Mouse (Mus musculus) CH12.LX (cell line): ENCODE data around the gene March7. TPM values are rescaled to one million over a fixed set of nuclear protein-coding genes. Genes with fewer than 3 reads are reported as not detected.

ENCODE experiments used
- DNase-seq: peaks from one replicate; pipeline ENCODE4 v3.0.0-alpha.2; 2013; ENCODE audit errors: extremely low read depth
- H3K27ac ChIP-seq: 2 replicates; pipeline ENCODE4 v1.5.1; 2012; ENCODE audit warnings: low read depth, mild to moderate bottlenecking, control low read depth, moderate library complexity; ENCODE audit not compliant: insufficient read depth
- H3K27me3 ChIP-seq: replicated peaks from 2 replicates; pipeline ENCODE3; 2012; ENCODE audit warnings: inconsistent platforms
- H3K36me3 ChIP-seq, 2 experiments: replicated peaks in 1 of 2; 2 replicates each; pipeline versions ENCODE3 to v1.6.1; 2012; ENCODE audit warnings: inconsistent platforms in 1 of 2, low read length in 1 of 2, mild to moderate bottlenecking in 1 of 2, mixed read lengths in 1 of 2, moderate library complexity in 1 of 2; ENCODE audit not compliant: control insufficient read depth in 1 of 2, insufficient read depth in 1 of 2
- H3K4me1 ChIP-seq, 2 experiments: 2 replicates each; pipeline ENCODE4 v1.6.1; 2012; ENCODE audit warnings: inconsistent platforms in 1 of 2, moderate library complexity in 1 of 2; ENCODE audit not compliant: insufficient read depth in 2 of 2, control insufficient read depth in 1 of 2
- H3K4me2 ChIP-seq: 2 replicates; pipeline ENCODE4 v1.6.1; 2012; ENCODE audit warnings: low read depth, mild to moderate bottlenecking, control low read depth; ENCODE audit not compliant: poor library complexity, insufficient read depth, severe bottlenecking
- H3K4me3 ChIP-seq, 3 experiments: fragments of 150-350 bp in 1 of 3; sonication (generic) in 1 of 3; replicated peaks in 1 of 3; 2 replicates each; pipeline versions ENCODE3 to v1.5.1; 2011 to 2012; ENCODE audit warnings: low read depth in 2 of 3, low read length in 2 of 3, mild to moderate bottlenecking in 2 of 3, moderate library complexity in 2 of 3, control low read depth in 1 of 3, improper control_type of control experiment in 1 of 3, inconsistent platforms in 1 of 3, mixed read lengths in 1 of 3; ENCODE audit not compliant: poor library complexity in 1 of 3
- H3K79me2 ChIP-seq: replicated peaks from 2 replicates; pipeline ENCODE4 v1.6.1; 2012; ENCODE audit warnings: mild to moderate bottlenecking, moderate library complexity; ENCODE audit not compliant: control insufficient read depth, poor library complexity, insufficient read depth, severe bottlenecking; ENCODE audit errors: extremely low read depth
- H3K9ac ChIP-seq: 2 replicates; pipeline ENCODE4 v1.6.1; 2012; ENCODE audit warnings: low read depth, mild to moderate bottlenecking, control low read depth, moderate library complexity; ENCODE audit not compliant: insufficient read depth
- H3K9me3 ChIP-seq: replicated peaks from 2 replicates; pipeline ENCODE3; 2012; ENCODE audit warnings: low read length, inconsistent platforms, mixed read lengths
- BHLHE40 ChIP-seq: IDR thresholded peaks from 2 replicates; pipeline ENCODE4 v1.6.1; 2011; ENCODE audit warnings: mild to moderate bottlenecking, low read depth, low read length, improper control_type of control experiment
- CHD2 ChIP-seq: IDR thresholded peaks from 2 replicates; pipeline ENCODE4 v1.6.1; 2011; ENCODE audit warnings: low read length, improper control_type of control experiment
- CTCF ChIP-seq, 2 experiments: IDR thresholded peaks in 1 of 2; conservative IDR thresholded peaks in 1 of 2; 2 replicates each; pipeline ENCODE4 v1.5.1; 2011 to 2012; ENCODE audit warnings: low read depth in 2 of 2, low read length in 2 of 2, improper control_type of control experiment in 1 of 2, inconsistent platforms in 1 of 2, mild to moderate bottlenecking in 1 of 2, moderate library complexity in 1 of 2
- E2F4 ChIP-seq: IDR thresholded peaks from 2 replicates; pipeline ENCODE4 v1.6.1; 2011; ENCODE audit warnings: low read depth, low read length, improper control_type of control experiment; ENCODE audit not compliant: insufficient replicate concordance
- ELF1 ChIP-seq: IDR thresholded peaks from 2 replicates; pipeline ENCODE4 v1.6.1; 2014; ENCODE audit warnings: low read depth, mild to moderate bottlenecking, inconsistent platforms, low read length, improper control_type of control experiment
- ETS1 ChIP-seq: conservative IDR thresholded peaks from 2 replicates; pipeline ENCODE4 v1.6.1; 2012; ENCODE audit warnings: low read depth, mild to moderate bottlenecking, inconsistent platforms, low read length, improper control_type of control experiment, moderate library complexity
- GABPA ChIP-seq: IDR thresholded peaks from 2 replicates; pipeline ENCODE4 v1.6.1; 2012; ENCODE audit warnings: low read depth, low read length, improper control_type of control experiment, inconsistent platforms; ENCODE audit not compliant: insufficient replicate concordance
- HCFC1 ChIP-seq: IDR thresholded peaks from 2 replicates; pipeline ENCODE4 v1.6.1; 2012; ENCODE audit warnings: low read depth, mild to moderate bottlenecking, inconsistent platforms, low read length, improper control_type of control experiment
- IRF4 ChIP-seq: IDR thresholded peaks from 2 replicates; pipeline ENCODE4 v1.6.1; 2014; ENCODE audit warnings: low read depth, mild to moderate bottlenecking, inconsistent platforms, low read length, improper control_type of control experiment
- KAT2A ChIP-seq: IDR thresholded peaks from 2 replicates; pipeline ENCODE4 v1.6.1; 2012; ENCODE audit warnings: low read length, improper control_type of control experiment, inconsistent platforms; ENCODE audit not compliant: insufficient replicate concordance
- MAFK ChIP-seq: IDR thresholded peaks from 2 replicates; pipeline ENCODE4 v1.6.1; 2011; ENCODE audit warnings: low read length, improper control_type of control experiment; ENCODE audit not compliant: insufficient replicate concordance
- MAX ChIP-seq: IDR thresholded peaks from 2 replicates; pipeline ENCODE4 v1.6.1; 2011; ENCODE audit warnings: low read length, improper control_type of control experiment
- MAZ ChIP-seq: IDR thresholded peaks from 2 replicates; pipeline ENCODE4 v1.6.1; 2012; ENCODE audit warnings: low read depth, mild to moderate bottlenecking, inconsistent platforms, low read length, improper control_type of control experiment, moderate library complexity
- MEF2A ChIP-seq: IDR thresholded peaks from 2 replicates; pipeline ENCODE4 v1.6.1; 2014; ENCODE audit warnings: low read depth, mild to moderate bottlenecking, inconsistent platforms, low read length, improper control_type of control experiment, borderline replicate concordance
- MXI1 ChIP-seq: IDR thresholded peaks from 2 replicates; pipeline ENCODE4 v1.6.1; 2011; ENCODE audit warnings: mild to moderate bottlenecking, low read depth, low read length, improper control_type of control experiment
- MYC ChIP-seq: IDR thresholded peaks from 2 replicates; pipeline ENCODE4 v1.6.1; 2011; ENCODE audit warnings: low read depth, mild to moderate bottlenecking, improper control_type of control experiment, low read length
- POLR2A ChIP-seq: IDR thresholded peaks from 2 replicates; pipeline ENCODE4 v1.6.1; 2011; ENCODE audit warnings: low read depth, mild to moderate bottlenecking, improper control_type of control experiment, low read length
- POLR2AphosphoS2 ChIP-seq: IDR thresholded peaks from 2 replicates; pipeline ENCODE4 v1.6.1; 2011; ENCODE audit warnings: low read depth, low read length, improper control_type of control experiment
- RCOR1 ChIP-seq: conservative IDR thresholded peaks from 2 replicates; pipeline ENCODE4 v1.6.1; 2012; ENCODE audit warnings: low read depth, mild to moderate bottlenecking, inconsistent platforms, low read length, improper control_type of control experiment
- SMC3 ChIP-seq: IDR thresholded peaks from 2 replicates; pipeline ENCODE4 v1.6.1; 2011; ENCODE audit warnings: low read depth, low read length, improper control_type of control experiment
- UBTF ChIP-seq: IDR thresholded peaks from 2 replicates; pipeline ENCODE4 v1.6.1; 2012; ENCODE audit warnings: low read depth, mild to moderate bottlenecking, inconsistent platforms, low read length, improper control_type of control experiment, moderate library complexity
- USF1 ChIP-seq: IDR thresholded peaks from 2 replicates; pipeline ENCODE4 v1.6.1; 2014; ENCODE audit warnings: low read depth, mild to moderate bottlenecking, inconsistent platforms, low read length, improper control_type of control experiment
- ZC3H11A ChIP-seq: IDR thresholded peaks from 2 replicates; pipeline ENCODE4 v1.6.1; 2012; ENCODE audit warnings: low read depth, mild to moderate bottlenecking, inconsistent platforms, low read length, improper control_type of control experiment
- ZMIZ1 ChIP-seq: IDR thresholded peaks from 2 replicates; pipeline ENCODE4 v1.6.1; 2012; ENCODE audit warnings: low read depth, mild to moderate bottlenecking, inconsistent platforms, low read length, improper control_type of control experiment
- ZNF384 ChIP-seq: IDR thresholded peaks from 2 replicates; pipeline ENCODE4 v1.6.1; 2012; ENCODE audit warnings: low read depth, low read length, improper control_type of control experiment, inconsistent platforms
- dilution Hi-C: fragments of 300-500 bp; cut with MboI; formaldehyde crosslinking; loops from 2 replicates; pipeline ENCODE4 v1.14.3; 2020; ENCODE audit warnings: low sequenced_read_pairs; ENCODE audit not compliant: extremely low pct_unique_long_range_greater_than_20kb, extremely low pct_ligation_motif_present
- in situ Hi-C: fragments of 300-500 bp; cut with MboI; formaldehyde crosslinking; loops from 3 replicates; pipeline ENCODE4 v1.14.3; 2019; ENCODE audit warnings: low sequenced_read_pairs, low pct_ligation_motif_present, low pct_unique_long_range_greater_than_20kb, mixed read lengths
- polyA plus RNA-seq: library from polyadenylated mRNA; unstranded; fragments of >175 nt; gene quantifications from 2 replicates; pipeline ENCODE4 v1.2.1, GENCODE M21; 2012; ENCODE audit warnings: low read depth; ENCODE audit not compliant: insufficient read length
- total RNA-seq, 2 experiments: library from RNA; depleted of rRNA; stranded (reverse); fragments of 300-350 nt in 1 of 2; fragments of >200 nt in 1 of 2; gene quantifications; 2 replicates each; pipeline ENCODE4 v1.2.3; 2012 to 2014

The March7 gene
- total and polyA plus RNA-seq, 3 experiments = 44.5 to 121 (median 53.7) TPM

- Histone ChIP-seq H3K4me2 (no peak overlapping the region), H3K9me3 (peaks cover 2% of the 10 kb centered on the region), H3K27ac (no peak overlapping the region), H3K27me3 (no peaks in the 10 kb centered on the region), H3K36me3 (no peaks in the 10 kb centered on the region), H3K79me2 (no peaks in the 10 kb centered on the region), H3K4me3 (no peak overlapping the region), H3K9ac (no peak overlapping the region), H3K4me1 (no peaks in the 10 kb centered on the region)
- in situ Hi-C loops (no loop called here), dilution Hi-C loops (no loop called here)
- TF ChIP-seq HCFC1 (no peak), MAX (no peak), RCOR1 (no peak), UBTF (no peak), ZMIZ1 (no peak), MEF2A (no peak), MXI1 (no peak), POLR2A (no peak), BHLHE40 (no peak), E2F4 (no peak), ZC3H11A (no peak), MAZ (no peak), CHD2 (no peak), ZNF384 (no peak), POLR2AphosphoS2 (no peak), ELF1 (no peak)
- DNase-seq = no peak
Observed at GRCm38 (mm10) chr2:60260621-60261350, 51.1 kb downstream of the March7 start.

GRCm38 (mm10) chr2:60267567-60267966 is 57.9 kb downstream of the March7 start:
- dilution Hi-C loops (no loop called here), in situ Hi-C loops (no loop called here)
- Histone ChIP-seq H3K27ac (no peak overlapping the region), H3K4me3 (no peak overlapping the region), H3K27me3 (no peaks in the 10 kb centered on the region), H3K4me1 (peaks cover 0 to 10% of the 10 kb centered on the region in 2 experiments; a peak in 2 of 4 replicates), H3K79me2 (no peaks in the 10 kb centered on the region), H3K9me3 (peaks cover 5% of the 10 kb centered on the region), H3K4me2 (no peak overlapping the region), H3K9ac (no peak overlapping the region), H3K36me3 (no peaks in the 10 kb centered on the region)
- no peak for DNase-seq
- TF ChIP-seq ETS1 = no peak
- no peak for TF ChIP-seq BHLHE40
- TF ChIP-seq HCFC1 = no peak
- TF ChIP-seq KAT2A = no peak
- no peak for TF ChIP-seq MYC
- TF ChIP-seq RCOR1 = no peak
- TF ChIP-seq SMC3 = no peak
- TF ChIP-seq CTCF (conservative IDR thresholded peaks at IDR 0.05 in 1 of 2, IDR thresholded peaks at IDR 0.05 in 1 of 2; ENCODE audit: low read depth in 2 of 2, low read length in 2 of 2) = no peak
- TF ChIP-seq GABPA = no peak
- no peak for TF ChIP-seq USF1
- no peak for TF ChIP-seq MXI1
- TF ChIP-seq IRF4 = no peak
- no peak for TF ChIP-seq MAFK
- no peak for TF ChIP-seq ZNF384
